Mouse (Mus musculus): ENCODE measurements around the gene Fip1l1. TPM values are rescaled to one million over a fixed set of nuclear protein-coding genes. Genes with fewer than 3 reads are reported as not detected.
A peak's percentile ranks its signal among the peaks of the same experiment; 100 is the strongest.

The Fip1l1 gene
- polyA plus RNA-seq, 1 experiment from 2014 or later, result 94.3 TPM

- ATAC-seq (replicated peaks; ENCODE audit: insufficient number of reproducible peaks, low FRiP score, low TSS enrichment, low read depth) (no peak), DNase-seq (ENCODE audit: low spot score) (no peak)
- Histone ChIP-seq H3K4me2 (ENCODE audit: low read depth, low read length) (no peak overlapping the region), H3K36me3 (replicated peaks; ENCODE audit: control insufficient read depth, insufficient read depth, low read depth, low read length) (no peaks in the 10 kb centered on the region), H3K4me1 (ENCODE audit: control insufficient read depth, insufficient read depth, low read length) (no peaks in the 10 kb centered on the region; the same call in 1 of the 2 replicates), H3K27ac (replicated peaks; ENCODE audit: low read depth, low read length) (no peak overlapping the region), H3K27me3 (ENCODE audit: control insufficient read depth, insufficient read depth, low read length) (no peaks in the 10 kb centered on the region), H3K9me3 (replicated peaks; ENCODE audit: control insufficient read depth, low read length) (no peaks in the 10 kb centered on the region), H3K4me3 (ENCODE audit: low read depth, low read length) (no peak overlapping the region), H3K9ac (replicated peaks; ENCODE audit: low read length) (no peak overlapping the region)
- 77% methylated on average over 6 of the region's 6 CpGs for WGBS
Observed at GRCm38 (mm10) chr5:74633453-74633852, 98.2 kb downstream of the Fip1l1 start.

GRCm38 (mm10) chr5:74634391-74634790, 99.1 kb downstream of the Fip1l1 start:
- Histone ChIP-seq H3K27me3 (ENCODE audit: control insufficient read depth, insufficient read depth, low read length) (no peaks in the 10 kb centered on the region), H3K4me3 (ENCODE audit: low read depth, low read length) (no peak overlapping the region), H3K27ac (replicated peaks; ENCODE audit: low read depth, low read length) (no peak overlapping the region), H3K4me2 (ENCODE audit: low read depth, low read length) (no peak overlapping the region), H3K4me1 (ENCODE audit: control insufficient read depth, insufficient read depth, low read length) (no peaks in the 10 kb centered on the region; the same call in 1 of the 2 replicates), H3K36me3 (replicated peaks; ENCODE audit: control insufficient read depth, insufficient read depth, low read depth, low read length) (no peaks in the 10 kb centered on the region), H3K9me3 (replicated peaks; ENCODE audit: control insufficient read depth, low read length) (no peaks in the 10 kb centered on the region; the same call in 1 of the 2 replicates), H3K9ac (replicated peaks; ENCODE audit: low read length) (no peak overlapping the region)
- 40% methylated on average over 3 of the region's 3 CpGs for WGBS
- ATAC-seq (replicated peaks; ENCODE audit: insufficient number of reproducible peaks, low FRiP score, low TSS enrichment, low read depth) (no peak), DNase-seq (ENCODE audit: low spot score) (peak; percentile 50)

GRCm38 (mm10) chr5:74639516-74639915, 104.3 kb downstream of the Fip1l1 start:
- no peaks in the 10 kb centered on the region for H3K36me3 ChIP-seq (replicated peaks; ENCODE audit: control insufficient read depth, insufficient read depth, low read depth, low read length)
- no peaks in the 10 kb centered on the region for H3K4me1 ChIP-seq (ENCODE audit: control insufficient read depth, insufficient read depth, low read length)
- H3K27ac ChIP-seq (replicated peaks; ENCODE audit: low read depth, low read length), result no peak overlapping the region
- DNase-seq (ENCODE audit: low spot score) (no peak), ATAC-seq (replicated peaks; ENCODE audit: insufficient number of reproducible peaks, low FRiP score, low TSS enrichment, low read depth) (no peak)
- no peak overlapping the region for H3K9ac ChIP-seq (replicated peaks; ENCODE audit: low read length)
- no peak overlapping the region for H3K4me3 ChIP-seq (ENCODE audit: low read depth, low read length)
- H3K9me3 ChIP-seq (replicated peaks; ENCODE audit: control insufficient read depth, low read length), result no peaks in the 10 kb centered on the region; the same call in 1 of the 2 replicates
- WGBS, result 90% methylated on average over 6 of the region's 6 CpGs
- H3K4me2 ChIP-seq (ENCODE audit: low read depth, low read length), result no peak overlapping the region
- H3K27me3 ChIP-seq (ENCODE audit: control insufficient read depth, insufficient read depth, low read length), result no peaks in the 10 kb centered on the region

GRCm38 (mm10) chr5:74640504-74640903, 105.3 kb downstream of the Fip1l1 start:
- WGBS, result 86% methylated on average over 4 of the region's 4 CpGs
- no peaks in the 10 kb centered on the region for H3K36me3 ChIP-seq (replicated peaks; ENCODE audit: control insufficient read depth, insufficient read depth, low read depth, low read length)
- no peaks in the 10 kb centered on the region for H3K4me1 ChIP-seq (ENCODE audit: control insufficient read depth, insufficient read depth, low read length)
- DNase-seq (ENCODE audit: low spot score) (no peak), ATAC-seq (replicated peaks; ENCODE audit: insufficient number of reproducible peaks, low FRiP score, low TSS enrichment, low read depth) (no peak)
- no peak overlapping the region for H3K9ac ChIP-seq (replicated peaks; ENCODE audit: low read length)
- no peak overlapping the region for H3K27ac ChIP-seq (replicated peaks; ENCODE audit: low read depth, low read length)
- no peak overlapping the region for H3K4me3 ChIP-seq (ENCODE audit: low read depth, low read length)
- H3K4me2 ChIP-seq (ENCODE audit: low read depth, low read length), result no peak overlapping the region
- H3K27me3 ChIP-seq (ENCODE audit: control insufficient read depth, insufficient read depth, low read length), result no peaks in the 10 kb centered on the region
- H3K9me3 ChIP-seq (replicated peaks; ENCODE audit: control insufficient read depth, low read length), result no peaks in the 10 kb centered on the region; the same call in 1 of the 2 replicates

GRCm38 (mm10) chr5:74641000-74641399, 105.8 kb downstream of the Fip1l1 start:
- DNase-seq (ENCODE audit: low spot score) (peak; percentile 64), ATAC-seq (replicated peaks; ENCODE audit: insufficient number of reproducible peaks, low FRiP score, low TSS enrichment, low read depth) (no peak)
- Histone ChIP-seq H3K4me1 (ENCODE audit: control insufficient read depth, insufficient read depth, low read length) (no peaks in the 10 kb centered on the region), H3K9me3 (replicated peaks; ENCODE audit: control insufficient read depth, low read length) (no peaks in the 10 kb centered on the region; the same call in 1 of the 2 replicates), H3K4me3 (ENCODE audit: low read depth, low read length) (no peak overlapping the region), H3K36me3 (replicated peaks; ENCODE audit: control insufficient read depth, insufficient read depth, low read depth, low read length) (no peaks in the 10 kb centered on the region), H3K27me3 (ENCODE audit: control insufficient read depth, insufficient read depth, low read length) (no peaks in the 10 kb centered on the region), H3K27ac (replicated peaks; ENCODE audit: low read depth, low read length) (no peak overlapping the region), H3K4me2 (ENCODE audit: low read depth, low read length) (no peak overlapping the region), H3K9ac (replicated peaks; ENCODE audit: low read length) (no peak overlapping the region)
- 35% methylated on average over 6 of the region's 6 CpGs for WGBS

- 54% methylated on average over 2 of the region's 2 CpGs for WGBS
- no peak overlapping the region for H3K27ac ChIP-seq (replicated peaks; ENCODE audit: low read depth, low read length)
Observed at GRCm38 (mm10) chr5:74642291-74642690, 107.0 kb downstream of the Fip1l1 start.

GRCm38 (mm10) chr5:74647584-74647984, 112.3 kb downstream of the Fip1l1 start:
- Histone ChIP-seq H3K4me1 (ENCODE audit: control insufficient read depth, insufficient read depth, low read length) (no peaks in the 10 kb centered on the region), H3K27ac (replicated peaks; ENCODE audit: low read depth, low read length) (no peak overlapping the region), H3K4me3 (ENCODE audit: low read depth, low read length) (no peak overlapping the region), H3K9me3 (replicated peaks; ENCODE audit: control insufficient read depth, low read length) (no peaks in the 10 kb centered on the region), H3K9ac (replicated peaks; ENCODE audit: low read length) (no peak overlapping the region), H3K27me3 (ENCODE audit: control insufficient read depth, insufficient read depth, low read length) (no peaks in the 10 kb centered on the region), H3K4me2 (ENCODE audit: low read depth, low read length) (no peak overlapping the region), H3K36me3 (replicated peaks; ENCODE audit: control insufficient read depth, insufficient read depth, low read depth, low read length) (no peaks in the 10 kb centered on the region)
- 48% methylated on average over 5 of the region's 6 CpGs for WGBS
- DNase-seq (ENCODE audit: low spot score), result no peak
- ATAC-seq (replicated peaks; ENCODE audit: insufficient number of reproducible peaks, low FRiP score, low TSS enrichment, low read depth), result no peak

More at GRCm38 (mm10) chr5:74642291-74642690, 107.0 kb downstream of the Fip1l1 start:
- DNase-seq (ENCODE audit: low spot score) (no peak), ATAC-seq (replicated peaks; ENCODE audit: insufficient number of reproducible peaks, low FRiP score, low TSS enrichment, low read depth) (no peak)
- Histone ChIP-seq H3K36me3 (replicated peaks; ENCODE audit: control insufficient read depth, insufficient read depth, low read depth, low read length) (no peaks in the 10 kb centered on the region), H3K9me3 (replicated peaks; ENCODE audit: control insufficient read depth, low read length) (no peaks in the 10 kb centered on the region; the same call in 1 of the 2 replicates), H3K4me3 (ENCODE audit: low read depth, low read length) (no peak overlapping the region), H3K27me3 (ENCODE audit: control insufficient read depth, insufficient read depth, low read length) (no peaks in the 10 kb centered on the region), H3K4me2 (ENCODE audit: low read depth, low read length) (no peak overlapping the region), H3K9ac (replicated peaks; ENCODE audit: low read length) (no peak overlapping the region), H3K4me1 (ENCODE audit: control insufficient read depth, insufficient read depth, low read length) (no peaks in the 10 kb centered on the region)

DNA sequence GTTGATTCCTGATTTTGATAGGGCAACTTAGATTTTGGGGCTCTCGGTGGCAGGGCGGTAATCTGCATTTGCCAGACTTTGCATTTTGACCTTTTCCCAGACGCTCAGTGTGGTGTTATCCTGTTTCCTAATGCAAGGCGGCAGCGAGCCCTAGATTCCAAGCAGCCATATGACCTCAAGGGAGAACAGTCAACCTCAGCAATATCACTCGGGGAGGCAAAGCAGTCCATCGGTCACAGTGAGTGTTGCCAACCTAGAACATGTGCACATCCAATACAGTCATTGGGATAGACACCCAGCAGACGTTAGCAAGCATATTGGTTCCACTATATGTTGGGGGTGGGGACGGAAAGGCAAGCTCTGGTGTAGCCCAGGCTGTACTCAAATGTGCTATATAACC, 113.0 kb downstream of the Fip1l1 start:
- Histone ChIP-seq H3K4me2 (ENCODE audit: low read depth, low read length) (no peak overlapping the region), H3K36me3 (replicated peaks; ENCODE audit: control insufficient read depth, insufficient read depth, low read depth, low read length) (no peaks in the 10 kb centered on the region), H3K27me3 (ENCODE audit: control insufficient read depth, insufficient read depth, low read length) (no peaks in the 10 kb centered on the region), H3K27ac (replicated peaks; ENCODE audit: low read depth, low read length) (no peak overlapping the region), H3K9me3 (replicated peaks; ENCODE audit: control insufficient read depth, low read length) (no peaks in the 10 kb centered on the region), H3K4me3 (ENCODE audit: low read depth, low read length) (no peak overlapping the region), H3K9ac (replicated peaks; ENCODE audit: low read length) (no peak overlapping the region), H3K4me1 (ENCODE audit: control insufficient read depth, insufficient read depth, low read length) (no peaks in the 10 kb centered on the region)
- no peak for DNase-seq (ENCODE audit: low spot score)
- ATAC-seq (replicated peaks; ENCODE audit: insufficient number of reproducible peaks, low FRiP score, low TSS enrichment, low read depth), result no peak
- 70% methylated on average over 9 of the region's 9 CpGs for WGBS
